Mouse (Mus musculus): ENCODE data around the gene Nol4l. TPM values are rescaled to one million over a fixed set of nuclear protein-coding genes. Genes with fewer than 3 reads are reported as not detected.

Nol4l gene
- polyA plus RNA-seq, 1 experiment from 2014 or later = 19.4 TPM

DNA sequence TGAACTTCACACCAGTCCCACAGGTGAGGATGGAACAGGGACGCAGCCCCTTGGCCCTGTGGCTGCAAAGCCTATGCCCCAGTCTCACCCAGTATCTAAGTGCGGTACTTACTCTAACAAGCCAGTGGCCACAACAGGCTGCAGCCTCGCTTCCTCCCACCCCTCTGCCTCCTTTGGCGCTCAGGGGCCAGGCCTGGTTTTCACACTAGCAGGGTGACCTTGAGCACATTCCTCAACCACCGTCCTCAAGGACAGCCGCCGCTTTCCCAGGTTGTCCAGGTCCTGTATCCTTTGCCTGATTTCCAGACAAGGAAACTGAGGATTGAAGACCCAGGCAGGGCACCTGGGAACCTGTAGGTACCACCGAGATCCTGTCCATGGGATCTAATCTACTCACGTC lies 6.6 kb downstream of the Nol4l start:
- peaks cover 28% of the 10 kb centered on the region for H3K4me1 ChIP-seq
- peaks cover 24% of the 10 kb centered on the region for H3K27me3 ChIP-seq
- H3K9ac ChIP-seq = no peak overlapping the region
- no peaks in the 10 kb centered on the region for H3K9me3 ChIP-seq
- no peak overlapping the region for H3K4me2 ChIP-seq (replicated peaks)
- H3K4me3 ChIP-seq = no peak overlapping the region
- no peaks in the 10 kb centered on the region for H3K36me3 ChIP-seq
- H3K27ac ChIP-seq = no peak overlapping the region
- 64% methylated on average over 9 of the region's 9 CpGs for WGBS
- no peak for ATAC-seq (ENCODE audit: insufficient number of reproducible peaks, insufficient read depth, low FRiP score, low TSS enrichment)

DNA sequence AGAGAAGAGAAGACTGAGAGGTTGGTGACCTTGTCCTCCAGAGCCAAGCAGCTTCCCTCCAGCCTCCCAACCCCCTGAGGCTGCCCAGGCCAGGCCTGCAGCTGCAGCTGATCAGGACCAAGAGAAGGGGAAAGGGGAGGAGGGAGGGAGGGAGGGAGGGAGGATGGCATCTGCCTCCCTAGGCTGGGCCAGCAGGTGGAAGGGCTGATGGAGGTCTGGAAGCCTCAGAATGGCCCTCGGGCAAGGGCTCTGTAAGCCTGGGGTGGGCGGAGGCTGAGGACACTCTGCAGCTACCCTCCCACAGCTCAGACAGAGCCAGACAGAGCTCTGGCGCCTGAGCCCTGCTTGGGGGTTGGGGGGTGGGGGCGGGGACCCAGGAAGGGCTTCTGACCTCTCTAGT lies 7.5 kb downstream of the Nol4l start:
- Histone ChIP-seq H3K27ac (no peak overlapping the region), H3K4me3 (no peak overlapping the region), H3K4me1 (peaks cover 24% of the 10 kb centered on the region), H3K9ac (no peak overlapping the region), H3K9me3 (no peaks in the 10 kb centered on the region), H3K36me3 (no peaks in the 10 kb centered on the region), H3K27me3 (peaks cover 15% of the 10 kb centered on the region), H3K4me2 (replicated peaks) (no peak overlapping the region)
- 12% methylated on average over 4 of the region's 4 CpGs for WGBS
- no peak for ATAC-seq (ENCODE audit: insufficient number of reproducible peaks, insufficient read depth, low FRiP score, low TSS enrichment)

DNA sequence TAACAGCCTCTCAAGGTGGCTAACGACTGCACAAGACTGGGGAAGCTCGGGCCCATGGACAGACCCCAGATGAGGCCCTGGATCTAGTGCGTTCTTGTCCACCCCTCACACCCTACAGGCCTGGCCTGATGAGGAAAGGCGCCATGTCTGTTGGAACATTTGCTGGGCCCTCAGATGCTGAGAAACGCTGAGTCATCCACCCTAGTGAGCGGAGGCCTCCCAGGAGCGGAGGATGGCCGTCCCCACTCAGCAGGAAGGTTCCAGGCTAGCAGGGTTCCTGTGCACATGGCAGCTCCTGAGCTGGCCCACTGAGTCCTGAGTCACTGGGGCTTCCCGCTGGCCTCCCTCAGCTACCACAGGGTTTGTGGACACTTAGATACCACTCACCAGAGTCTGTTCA lies 9.7 kb downstream of the Nol4l start:
- no peaks in the 10 kb centered on the region for H3K27me3 ChIP-seq
- H3K27ac ChIP-seq = no peak overlapping the region
- no peaks in the 10 kb centered on the region for H3K9me3 ChIP-seq
- ATAC-seq (ENCODE audit: insufficient number of reproducible peaks, insufficient read depth, low FRiP score, low TSS enrichment) = no peak
- 81% methylated on average over 9 of the region's 9 CpGs for WGBS
- no peak overlapping the region for H3K4me3 ChIP-seq
- peaks cover 17% of the 10 kb centered on the region for H3K4me1 ChIP-seq
- no peak overlapping the region for H3K4me2 ChIP-seq (replicated peaks)
- no peak overlapping the region for H3K9ac ChIP-seq
- no peaks in the 10 kb centered on the region for H3K36me3 ChIP-seq

DNA sequence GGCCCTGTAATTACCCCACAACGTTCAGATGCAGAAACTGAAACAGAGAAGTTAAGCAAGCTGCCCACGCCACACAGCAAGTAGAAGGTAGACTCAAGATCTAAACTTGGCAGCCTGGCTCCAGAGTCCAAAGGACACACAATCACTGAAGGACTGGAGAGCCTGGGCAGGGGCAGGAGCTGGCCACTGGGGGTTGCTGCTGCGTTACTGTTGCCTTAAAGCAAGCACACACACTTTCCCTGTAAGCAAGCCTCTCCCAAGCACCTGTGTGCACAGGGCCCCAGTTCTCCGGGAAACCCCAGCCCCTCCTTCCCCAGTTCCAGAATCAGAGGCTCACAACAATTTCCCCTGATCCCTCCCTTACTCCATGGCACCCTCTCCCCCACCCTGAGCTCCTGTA lies 12.8 kb downstream of the Nol4l start:
- Histone ChIP-seq H3K27me3 (no peaks in the 10 kb centered on the region), H3K4me3 (no peak overlapping the region), H3K4me1 (peaks cover 15% of the 10 kb centered on the region), H3K4me2 (replicated peaks) (no peak overlapping the region), H3K27ac (no peak overlapping the region), H3K9ac (0 out of 2 replicates have a peak overlapping the region, but pooled peaks have one; percentile 5), H3K9me3 (no peaks in the 10 kb centered on the region), H3K36me3 (no peaks in the 10 kb centered on the region)
- WGBS = 57% methylated on average over 4 of the region's 4 CpGs
- no peak for ATAC-seq (ENCODE audit: insufficient number of reproducible peaks, insufficient read depth, low FRiP score, low TSS enrichment)

DNA sequence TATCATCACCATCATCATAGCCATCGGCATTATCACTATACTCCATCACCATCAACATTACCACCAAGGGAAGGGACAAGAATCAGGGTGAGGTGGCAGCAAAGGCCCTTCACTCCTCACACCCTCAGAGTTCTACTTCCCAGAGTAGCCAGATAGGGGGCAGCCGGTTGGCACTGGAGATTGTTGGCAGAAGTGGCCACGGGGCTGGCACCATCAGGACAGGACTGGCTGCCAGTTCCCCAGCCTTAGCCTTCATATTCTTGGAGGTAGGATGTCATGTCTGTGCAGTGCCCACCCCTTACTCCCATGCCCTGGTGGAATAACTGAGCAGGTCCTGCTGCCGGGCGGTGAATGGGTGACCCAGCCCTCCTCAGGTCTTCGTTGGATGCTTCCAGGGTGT lies 14.2 kb downstream of the Nol4l start:
- Histone ChIP-seq H3K9me3 (no peaks in the 10 kb centered on the region), H3K4me1 (0 out of 2 replicates have a peak, but pooled peaks cover 13% of the 10 kb centered on the region), H3K4me2 (replicated peaks) (no peak overlapping the region), H3K36me3 (no peaks in the 10 kb centered on the region), H3K4me3 (no peak overlapping the region), H3K27me3 (no peaks in the 10 kb centered on the region), H3K27ac (no peak overlapping the region), H3K9ac (no peak overlapping the region)
- WGBS = 90% methylated on average over 6 of the region's 6 CpGs
- ATAC-seq (ENCODE audit: insufficient number of reproducible peaks, insufficient read depth, low FRiP score, low TSS enrichment) = no peak

DNA sequence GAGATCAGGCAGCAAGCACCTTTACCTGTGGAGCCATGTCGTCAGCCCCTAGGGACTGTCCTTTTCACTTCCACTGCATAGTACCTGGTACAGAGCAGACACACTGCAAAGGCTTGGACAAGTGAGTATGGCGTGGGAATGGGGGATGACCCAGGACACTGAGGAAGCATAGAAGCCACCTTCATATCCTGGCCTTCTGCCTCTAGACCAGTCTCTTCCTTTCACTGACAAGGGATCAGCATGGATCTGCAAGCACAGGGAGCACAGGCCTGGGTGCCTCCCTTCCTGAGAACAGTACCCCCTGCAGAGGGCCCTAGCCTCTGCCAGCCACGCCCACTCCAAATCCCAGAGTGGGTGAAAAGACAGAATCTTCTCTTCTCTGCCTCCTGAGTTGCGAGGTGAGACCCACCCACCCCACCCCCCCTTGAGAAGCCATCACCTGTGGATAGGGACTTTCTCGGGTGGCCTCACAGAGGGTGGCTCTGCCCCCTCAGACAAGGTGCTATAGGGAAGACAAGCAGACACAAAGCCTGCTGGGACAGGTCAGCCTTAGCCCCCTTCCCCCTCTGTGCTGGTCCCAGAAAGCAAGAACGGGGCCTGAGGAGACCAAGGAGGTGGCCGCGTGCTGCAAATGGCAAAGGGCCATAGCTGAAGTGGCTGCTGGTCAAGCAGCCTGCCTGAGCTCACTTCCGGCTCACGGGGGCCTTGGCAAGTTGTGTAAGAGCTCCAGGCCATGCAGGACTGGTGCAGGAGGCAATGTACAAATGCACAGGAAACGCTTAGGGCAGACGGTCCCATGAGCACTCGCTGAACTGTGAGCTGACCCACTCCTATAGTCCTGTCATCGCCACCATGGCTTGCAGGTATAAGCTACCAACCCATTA lies 15.0 kb downstream of the Nol4l start:
- Histone ChIP-seq H3K9me3 (no peaks in the 10 kb centered on the region), H3K4me2 (replicated peaks) (no peak overlapping the region), H3K27me3 (no peaks in the 10 kb centered on the region), H3K27ac (no peak overlapping the region), H3K9ac (no peak overlapping the region), H3K4me3 (no peak overlapping the region), H3K36me3 (no peaks in the 10 kb centered on the region), H3K4me1 (peaks cover 14% of the 10 kb centered on the region; the same call in 1 of the 2 replicates)
- WGBS = 74% methylated on average over 14 of the region's 14 CpGs
- ATAC-seq (ENCODE audit: insufficient number of reproducible peaks, insufficient read depth, low FRiP score, low TSS enrichment) = no peak

DNA sequence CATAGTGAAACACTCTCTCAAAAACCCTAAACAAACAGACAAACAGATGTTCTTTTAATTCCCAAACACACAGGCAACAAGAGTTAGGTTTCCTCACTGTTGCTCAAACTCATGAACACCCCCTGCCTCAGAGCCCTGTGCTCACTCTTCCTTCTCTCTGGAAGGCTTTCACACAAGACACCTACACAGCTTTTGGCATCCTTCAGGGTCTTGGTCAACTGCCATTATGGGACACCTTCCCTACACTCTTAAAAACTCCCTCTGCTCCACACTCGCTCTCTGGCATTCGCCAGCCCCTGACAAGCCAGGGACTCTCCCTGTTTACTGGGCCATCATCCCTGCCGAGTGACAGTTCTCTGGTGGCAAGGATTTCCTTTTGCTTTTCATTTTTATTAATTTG lies 15.8 kb downstream of the Nol4l start:
- WGBS = 86% methylated on average over 3 of the region's 3 CpGs
- no peak overlapping the region for H3K27ac ChIP-seq
- H3K4me1 ChIP-seq = peaks cover 22% of the 10 kb centered on the region; the same call in 1 of the 2 replicates
- ATAC-seq (ENCODE audit: insufficient number of reproducible peaks, insufficient read depth, low FRiP score, low TSS enrichment) = no peak
- no peak overlapping the region for H3K4me2 ChIP-seq (replicated peaks)
- H3K9me3 ChIP-seq = no peaks in the 10 kb centered on the region
- no peak overlapping the region for H3K4me3 ChIP-seq
- H3K36me3 ChIP-seq = no peaks in the 10 kb centered on the region
- no peak overlapping the region for H3K9ac ChIP-seq
- no peaks in the 10 kb centered on the region for H3K27me3 ChIP-seq

DNA sequence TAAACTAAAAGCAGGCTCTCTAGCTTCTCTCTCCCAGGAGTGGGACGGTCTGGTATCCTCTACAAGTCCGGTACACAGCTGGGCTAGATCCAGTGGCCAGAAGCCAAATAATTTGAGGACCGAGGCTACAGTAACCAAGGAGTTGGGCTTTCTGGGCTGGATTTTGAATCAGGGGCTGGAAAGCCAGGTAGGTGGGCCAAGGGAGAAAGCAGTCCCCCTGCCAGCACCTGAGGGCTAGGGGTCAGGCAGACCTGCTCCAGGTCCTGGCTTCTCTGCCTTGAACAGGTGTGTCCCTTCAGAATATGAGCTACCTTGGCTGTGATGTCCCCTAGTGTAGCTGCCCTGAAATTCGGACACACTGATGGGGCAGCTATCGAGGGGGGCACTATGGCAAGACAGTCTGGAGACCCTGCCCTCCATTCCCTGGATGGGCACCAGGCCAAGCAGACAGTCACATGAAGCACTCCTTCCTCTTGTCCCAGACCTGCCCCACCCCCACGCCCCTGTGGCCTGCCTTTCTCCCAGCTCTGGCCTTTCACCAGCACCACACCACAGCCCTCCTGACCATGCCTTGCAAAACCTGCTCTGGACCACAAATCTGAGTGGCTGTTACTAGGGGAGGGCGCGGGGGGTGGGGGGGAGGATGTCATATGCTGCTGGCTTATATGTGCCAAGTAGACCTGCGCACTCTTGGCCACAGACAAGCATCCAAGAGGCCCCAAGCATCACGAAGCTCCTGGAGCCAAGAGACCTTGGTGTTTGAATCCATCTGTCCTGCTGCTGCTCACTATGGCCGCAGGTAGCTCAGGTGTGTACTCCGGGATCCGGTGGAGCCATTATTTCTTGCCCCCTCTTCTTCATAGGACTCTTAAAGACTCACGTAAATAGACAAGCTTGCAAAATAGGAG lies 17.1 kb downstream of the Nol4l start:
- Histone ChIP-seq H3K36me3 (no peaks in the 10 kb centered on the region), H3K4me1 (peaks cover 23% of the 10 kb centered on the region; the same call in 1 of the 2 replicates), H3K4me2 (replicated peaks) (no peak overlapping the region), H3K27me3 (no peaks in the 10 kb centered on the region; the same call in 1 of the 2 replicates), H3K27ac (no peak overlapping the region), H3K9ac (no peak overlapping the region), H3K9me3 (no peaks in the 10 kb centered on the region), H3K4me3 (no peak overlapping the region)
- no peak for ATAC-seq (ENCODE audit: insufficient number of reproducible peaks, insufficient read depth, low FRiP score, low TSS enrichment)
- WGBS = 78% methylated on average over 14 of the region's 14 CpGs

DNA sequence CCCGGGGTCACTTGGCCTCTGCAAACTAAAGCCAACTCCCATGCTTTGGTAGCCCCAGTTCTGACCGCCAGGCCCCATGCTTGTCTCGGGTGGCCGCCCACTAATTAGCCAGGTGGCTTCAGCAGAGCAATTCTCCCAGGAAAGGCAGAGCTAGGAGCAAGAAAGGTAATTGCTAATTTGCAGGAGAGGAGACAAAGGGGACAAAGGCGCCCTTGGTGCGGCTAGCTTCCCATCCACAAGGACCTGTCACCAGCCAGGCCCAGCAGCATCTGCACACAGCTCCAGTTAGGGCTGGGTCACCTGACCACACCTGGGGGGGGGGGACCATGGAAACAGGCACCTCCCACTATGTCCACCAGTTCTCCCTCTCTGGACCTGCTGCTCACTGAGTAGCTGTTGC lies 18.2 kb downstream of the Nol4l start:
- Histone ChIP-seq H3K4me3 (no peak overlapping the region), H3K4me2 (replicated peaks) (no peak overlapping the region), H3K36me3 (no peaks in the 10 kb centered on the region), H3K27me3 (no peaks in the 10 kb centered on the region; the same call in 1 of the 2 replicates), H3K9ac (no peak overlapping the region), H3K4me1 (peaks cover 17% of the 10 kb centered on the region; the same call in 1 of the 2 replicates), H3K27ac (no peak overlapping the region), H3K9me3 (no peaks in the 10 kb centered on the region)
- no peak for ATAC-seq (ENCODE audit: insufficient number of reproducible peaks, insufficient read depth, low FRiP score, low TSS enrichment)
- WGBS = 50% methylated on average over 6 of the region's 6 CpGs

DNA sequence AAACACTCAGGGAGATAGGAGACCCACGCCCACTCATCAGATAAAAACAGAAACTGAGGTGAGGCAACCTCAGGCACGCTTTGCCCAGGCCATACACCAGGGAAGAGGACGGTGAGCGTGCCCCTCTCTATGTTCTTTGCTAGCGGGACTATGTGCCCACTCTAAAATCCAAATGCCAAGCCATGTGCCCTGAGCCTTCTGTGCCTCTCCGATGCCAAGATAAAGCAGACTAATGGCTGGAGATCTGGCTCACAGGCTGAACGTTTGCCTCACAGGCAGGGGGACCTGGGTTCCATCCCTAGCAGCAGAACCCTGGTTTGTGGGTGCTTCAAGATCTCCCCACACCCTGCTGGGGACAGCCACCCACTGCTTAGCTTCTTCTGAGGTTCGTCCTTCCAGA lies 19.6 kb downstream of the Nol4l start:
- no peak overlapping the region for H3K9ac ChIP-seq
- no peak overlapping the region for H3K4me2 ChIP-seq (replicated peaks)
- no peak for ATAC-seq (ENCODE audit: insufficient number of reproducible peaks, insufficient read depth, low FRiP score, low TSS enrichment)
- H3K4me3 ChIP-seq = no peak overlapping the region
- peaks cover 14% of the 10 kb centered on the region; the same call in 1 of the 2 replicates for H3K4me1 ChIP-seq
- no peak overlapping the region for H3K27ac ChIP-seq
- no peaks in the 10 kb centered on the region for H3K36me3 ChIP-seq
- WGBS = 77% methylated on average over 8 of the region's 8 CpGs
- H3K9me3 ChIP-seq = no peaks in the 10 kb centered on the region
- H3K27me3 ChIP-seq = no peaks in the 10 kb centered on the region; the same call in 1 of the 2 replicates

DNA sequence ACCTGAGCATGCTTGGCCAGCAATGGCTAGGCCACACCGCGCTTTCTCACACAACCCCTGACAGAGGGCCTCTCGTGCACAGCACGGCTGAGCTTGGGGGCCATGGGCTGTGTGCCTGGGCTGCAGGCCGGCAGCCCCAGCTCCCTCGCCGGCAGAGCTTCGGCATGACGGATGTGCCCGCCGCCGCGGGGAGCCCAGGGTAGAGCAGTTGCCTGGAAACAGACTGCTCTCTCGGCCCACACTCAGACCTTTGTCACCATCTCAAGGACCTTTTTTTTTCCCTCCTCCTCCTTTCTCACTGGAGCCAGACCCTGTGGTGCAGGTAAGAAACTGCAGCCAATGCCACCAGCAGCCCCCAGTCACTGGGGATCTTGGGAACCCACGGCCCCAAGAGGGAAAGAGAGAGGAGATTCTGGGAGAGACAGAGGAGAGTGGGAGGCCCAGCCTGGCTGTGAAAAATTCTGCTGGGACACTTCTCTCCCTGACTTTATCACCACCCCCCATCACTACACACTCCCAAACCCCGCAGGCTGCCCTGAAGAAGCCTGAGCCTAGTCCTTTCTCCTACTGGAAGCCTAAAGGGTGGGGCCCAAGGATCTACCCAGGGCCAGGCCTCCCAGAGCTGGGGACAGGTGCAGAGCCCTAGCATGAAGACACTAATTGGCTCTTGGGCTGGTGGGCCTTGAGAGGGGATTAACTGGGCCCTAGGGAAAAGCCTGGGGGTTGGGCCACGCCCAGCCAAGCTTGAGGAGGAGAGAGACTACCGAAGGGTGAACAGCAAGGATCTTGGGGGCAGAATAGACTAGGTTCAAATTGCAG lies 20.4 kb downstream of the Nol4l start:
- Histone ChIP-seq H3K4me1 (peaks cover 10% of the 10 kb centered on the region; the same call in 1 of the 2 replicates), H3K4me2 (replicated peaks) (no peak overlapping the region), H3K27ac (peak overlapping the region; percentile 47; the same call in 1 of the 2 replicates), H3K9ac (no peak overlapping the region), H3K9me3 (no peaks in the 10 kb centered on the region), H3K27me3 (no peaks in the 10 kb centered on the region; the same call in 1 of the 2 replicates), H3K36me3 (no peaks in the 10 kb centered on the region), H3K4me3 (no peak overlapping the region)
- WGBS = 18% methylated on average over 18 of the region's 18 CpGs
- 0 out of 2 replicates have a peak, but pooled peaks have one; percentile 49 for ATAC-seq (ENCODE audit: insufficient number of reproducible peaks, insufficient read depth, low FRiP score, low TSS enrichment)

Measured in embryonic facial prominence, embryonic 12.5 days (tissue).